Mouse (Mus musculus) liver, embryonic 13.5 days (tissue): Measurements from ENCODE around the gene Sez6l. TPM values are rescaled to one million over a fixed set of nuclear protein-coding genes. Genes with fewer than 3 reads are reported as not detected.

Experiments used
- ATAC-seq: fragments of 200-750 bp; cut with Nextera tagmentation; 2 replicates; pipeline ENCODE4 v1.8.0; 2017; ENCODE audit warnings: low read depth, mild to moderate bottlenecking, moderate number of reproducible peaks, moderate library complexity
- DNase-seq: peaks from one replicate; pipeline ENCODE4 v3.0.0; 2022
- H3K27ac ChIP-seq: fragments of 300-500 bp; sonication (generic); 2 replicates; pipeline ENCODE4 v1.5.1; 2015; ENCODE audit warnings: moderate library complexity, mild to moderate bottlenecking, inconsistent platforms
- H3K27me3 ChIP-seq: fragments of 300-500 bp; sonication (generic); 2 replicates; pipeline ENCODE4 v1.6.1; 2015; ENCODE audit warnings: mild to moderate bottlenecking, inconsistent platforms
- H3K36me3 ChIP-seq: fragments of 300-500 bp; sonication (generic); 2 replicates; pipeline ENCODE4 v1.6.1; 2015; ENCODE audit warnings: mild to moderate bottlenecking, inconsistent platforms
- H3K4me1 ChIP-seq: fragments of 300-500 bp; sonication (generic); replicated peaks from 2 replicates; pipeline ENCODE4 v1.6.1; 2015; ENCODE audit warnings: inconsistent platforms
- H3K4me2 ChIP-seq: fragments of 300-500 bp; sonication (generic); 2 replicates; pipeline ENCODE4 v1.6.1; 2015; ENCODE audit warnings: inconsistent platforms, mild to moderate bottlenecking, moderate library complexity
- H3K4me3 ChIP-seq: fragments of 300-500 bp; sonication (generic); replicated peaks from 2 replicates; pipeline ENCODE4 v1.5.1; 2015; ENCODE audit warnings: mild to moderate bottlenecking, inconsistent platforms
- H3K9ac ChIP-seq: fragments of 300-500 bp; sonication (generic); 2 replicates; pipeline ENCODE4 v1.6.1; 2015; ENCODE audit warnings: mild to moderate bottlenecking, inconsistent platforms
- H3K9me3 ChIP-seq: fragments of 300-500 bp; sonication (generic); replicated peaks from 2 replicates; pipeline ENCODE4 v1.6.1; 2016; ENCODE audit warnings: inconsistent platforms
- WGBS: fragments of 180-500 bp; shearing (Covaris S2); methylation state at CpG from one replicate; pipeline ENCODE4 v1.1.7; 2015; ENCODE audit not compliant: insufficient replicate concordance; 5-methylcytosine and 5-hydroxymethylcytosine counted together
- polyA plus RNA-seq: library from polyadenylated mRNA; unstranded; fragments of >200 nt; fragmentation: Nextera tagmentation; extraction: Ambion mirVana; gene quantifications from 2 replicates; pipeline ENCODE4 v1.2.1, GENCODE M21; 2015

Gene Sez6l
- polyA plus RNA-seq, 1 experiment from 2014 or later = 0.06 TPM

GRCm38 (mm10) chr5:112531111-112531510, 45.9 kb downstream of the Sez6l start:
- ATAC-seq (no peak), DNase-seq (no peak)
- Histone ChIP-seq H3K36me3 (no peaks in the 10 kb centered on the region), H3K4me3 (no peak overlapping the region), H3K27ac (no peak overlapping the region), H3K4me1 (no peaks in the 10 kb centered on the region), H3K9me3 (peaks cover 5% of the 10 kb centered on the region; the same call in 1 of the 2 replicates), H3K9ac (no peak overlapping the region), H3K4me2 (no peak overlapping the region), H3K27me3 (0 out of 2 replicates have a peak, but pooled peaks cover 2% of the 10 kb centered on the region)
- 61% methylated on average over 8 of the region's 8 CpGs for WGBS

DNA sequence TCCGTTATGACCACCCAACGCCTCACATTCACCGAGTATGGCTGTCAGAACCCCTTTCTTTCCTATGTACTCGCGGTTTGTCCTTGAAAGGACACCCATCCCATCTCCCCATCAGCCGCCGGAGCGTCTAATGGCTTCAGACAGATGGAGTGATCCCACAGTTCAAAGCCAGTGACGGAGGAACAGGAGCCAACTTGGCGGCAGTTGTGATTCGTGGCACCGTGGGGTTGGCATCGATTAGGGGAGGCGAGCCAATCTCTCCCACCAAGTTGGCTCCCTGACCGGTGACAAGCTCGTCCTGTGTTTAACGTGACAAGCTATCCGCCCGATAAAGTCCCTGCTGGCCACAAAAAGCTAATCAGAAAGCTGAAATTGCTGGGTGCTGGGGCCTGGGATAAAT, 50.0 kb downstream of the Sez6l start:
- no peak for ATAC-seq

GRCm38 (mm10) chr5:112526435-112526834, 50.5 kb downstream of the Sez6l start:
- Histone ChIP-seq H3K4me1 (no peaks in the 10 kb centered on the region), H3K9me3 (no peaks in the 10 kb centered on the region), H3K4me3 (no peak overlapping the region), H3K4me2 (no peak overlapping the region), H3K36me3 (no peaks in the 10 kb centered on the region), H3K27me3 (peaks cover 9% of the 10 kb centered on the region), H3K9ac (no peak overlapping the region), H3K27ac (no peak overlapping the region)
- 70% methylated on average over 7 of the region's 7 CpGs for WGBS
- no peak for DNase-seq
- no peak for ATAC-seq

More for the DNA sequence above, 50.0 kb downstream of the Sez6l start:
- Histone ChIP-seq H3K9me3 (no peaks in the 10 kb centered on the region), H3K4me3 (no peak overlapping the region), H3K27ac (no peak overlapping the region), H3K4me2 (no peak overlapping the region), H3K9ac (no peak overlapping the region), H3K4me1 (no peaks in the 10 kb centered on the region), H3K27me3 (peaks cover 4% of the 10 kb centered on the region), H3K36me3 (no peaks in the 10 kb centered on the region)
- no peak for DNase-seq
- 65% methylated on average over 19 of the region's 19 CpGs for WGBS

GRCm38 (mm10) chr5:112525980-112526379, 51.0 kb downstream of the Sez6l start:
- Histone ChIP-seq H3K9ac (no peak overlapping the region), H3K27ac (no peak overlapping the region), H3K9me3 (no peaks in the 10 kb centered on the region), H3K27me3 (peaks cover 11% of the 10 kb centered on the region), H3K4me2 (no peak overlapping the region), H3K4me3 (no peak overlapping the region), H3K4me1 (no peaks in the 10 kb centered on the region), H3K36me3 (no peaks in the 10 kb centered on the region)
- ATAC-seq = no peak
- 61% methylated on average over 3 of the region's 3 CpGs for WGBS
- DNase-seq = no peak

DNA sequence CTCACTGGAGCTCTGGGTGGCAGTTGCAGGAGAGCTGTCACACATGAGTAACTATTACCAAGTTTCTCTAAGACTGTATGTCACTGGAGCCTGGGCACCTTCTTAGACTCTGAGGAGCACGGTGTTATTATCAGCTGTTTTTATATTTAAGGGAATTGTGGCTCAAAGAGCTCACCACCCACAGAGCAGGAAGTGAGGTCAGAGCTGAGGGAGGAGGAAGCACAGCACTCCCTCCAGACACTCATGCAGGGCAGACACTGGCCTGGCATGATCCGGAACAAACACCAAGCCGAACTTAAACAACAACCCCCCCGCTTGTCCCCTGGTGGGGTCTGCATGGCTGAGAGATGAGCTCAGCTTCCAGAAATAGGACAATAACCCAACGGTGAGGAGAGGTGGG, 51.7 kb downstream of the Sez6l start:
- DNase-seq = no peak
- Histone ChIP-seq H3K36me3 (no peaks in the 10 kb centered on the region), H3K4me3 (no peak overlapping the region), H3K9ac (no peak overlapping the region), H3K4me2 (no peak overlapping the region), H3K4me1 (no peaks in the 10 kb centered on the region), H3K9me3 (no peaks in the 10 kb centered on the region), H3K27me3 (peaks cover 12% of the 10 kb centered on the region), H3K27ac (no peak overlapping the region)
- ATAC-seq = no peak
- 42% methylated on average over 5 of the region's 5 CpGs for WGBS

GRCm38 (mm10) chr5:112523796-112524195, 53.2 kb downstream of the Sez6l start:
- WGBS = 67% methylated on average over 2 of the region's 2 CpGs
- Histone ChIP-seq H3K4me2 (no peak overlapping the region), H3K4me3 (no peak overlapping the region), H3K27ac (no peak overlapping the region), H3K9ac (no peak overlapping the region), H3K27me3 (peaks cover 17% of the 10 kb centered on the region), H3K36me3 (no peaks in the 10 kb centered on the region), H3K9me3 (no peaks in the 10 kb centered on the region), H3K4me1 (no peaks in the 10 kb centered on the region)
- ATAC-seq = no peak
- no peak for DNase-seq

- DNase-seq (no peak), ATAC-seq (no peak)
- 65% methylated on average over 4 of the region's 4 CpGs for WGBS
- Histone ChIP-seq H3K4me2 (no peak overlapping the region), H3K36me3 (no peaks in the 10 kb centered on the region), H3K27me3 (peaks cover 17% of the 10 kb centered on the region), H3K9ac (no peak overlapping the region), H3K27ac (no peak overlapping the region), H3K4me3 (no peak overlapping the region), H3K4me1 (no peaks in the 10 kb centered on the region), H3K9me3 (no peaks in the 10 kb centered on the region)
These were observed 53.7 kb downstream of the Sez6l start for GRCm38 (mm10) chr5:112523331-112523730.

GRCm38 (mm10) chr5:112521703-112522527, 55.1 kb downstream of the Sez6l start:
- WGBS = 16% methylated on average over 19 of the region's 19 CpGs
- DNase-seq = no peak

GRCm38 (mm10) chr5:112520826-112521702, 55.9 kb downstream of the Sez6l start:
- Histone ChIP-seq H3K27me3 (peaks cover 17% of the 10 kb centered on the region), H3K36me3 (no peaks in the 10 kb centered on the region), H3K9me3 (no peaks in the 10 kb centered on the region), H3K4me2 (no peak overlapping the region), H3K27ac (no peak overlapping the region), H3K9ac (no peak overlapping the region), H3K4me3 (no peak overlapping the region), H3K4me1 (no peaks in the 10 kb centered on the region)
- ATAC-seq (no peak), DNase-seq (no peak)
- 23% methylated on average over 8 of the region's 8 CpGs for WGBS

More at GRCm38 (mm10) chr5:112521703-112522527, 55.1 kb downstream of the Sez6l start:
- H3K36me3 ChIP-seq = no peaks in the 10 kb centered on the region
- no peak overlapping the region for H3K27ac ChIP-seq
- H3K4me3 ChIP-seq = no peak overlapping the region
- no peak overlapping the region for H3K4me2 ChIP-seq
- ATAC-seq = no peak
- H3K4me1 ChIP-seq = no peaks in the 10 kb centered on the region
- H3K9me3 ChIP-seq = no peaks in the 10 kb centered on the region
- H3K9ac ChIP-seq = no peak overlapping the region
- peaks cover 17% of the 10 kb centered on the region for H3K27me3 ChIP-seq

- WGBS = 71% methylated on average over 2 of the region's 2 CpGs
These were observed 58.2 kb downstream of the Sez6l start for GRCm38 (mm10) chr5:112518773-112519172.

GRCm38 (mm10) chr5:112517454-112517853, 59.5 kb downstream of the Sez6l start:
- WGBS = 59% methylated on average over 9 of the region's 9 CpGs
- no peak for DNase-seq
- peaks cover 17% of the 10 kb centered on the region for H3K27me3 ChIP-seq

More at GRCm38 (mm10) chr5:112518773-112519172, 58.2 kb downstream of the Sez6l start:
- H3K27ac ChIP-seq = no peak overlapping the region
- no peak overlapping the region for H3K4me2 ChIP-seq
- H3K4me3 ChIP-seq = no peak overlapping the region
- no peaks in the 10 kb centered on the region for H3K9me3 ChIP-seq
- DNase-seq (no peak), ATAC-seq (no peak)
- H3K36me3 ChIP-seq = no peaks in the 10 kb centered on the region
- H3K9ac ChIP-seq = no peak overlapping the region
- peaks cover 17% of the 10 kb centered on the region for H3K27me3 ChIP-seq
- no peaks in the 10 kb centered on the region for H3K4me1 ChIP-seq

More at GRCm38 (mm10) chr5:112517454-112517853, 59.5 kb downstream of the Sez6l start:
- Histone ChIP-seq H3K27ac (no peak overlapping the region), H3K4me1 (no peaks in the 10 kb centered on the region), H3K9ac (no peak overlapping the region), H3K9me3 (no peaks in the 10 kb centered on the region), H3K36me3 (no peaks in the 10 kb centered on the region), H3K4me2 (no peak overlapping the region), H3K4me3 (no peak overlapping the region)
- ATAC-seq = no peak
